Mouse (Mus musculus) CH12.LX (cell line): ENCODE results near the gene Rpap1.

Experiments
- CTCF ChIP-seq, 2 experiments: IDR thresholded peaks in 1 of 2; conservative IDR thresholded peaks in 1 of 2; 2 replicates each; pipeline ENCODE4 v1.5.1; 2011 to 2012; ENCODE audit warnings: low read depth in 2 of 2, low read length in 2 of 2, improper control_type of control experiment in 1 of 2, inconsistent platforms in 1 of 2, mild to moderate bottlenecking in 1 of 2, moderate library complexity in 1 of 2
- NELFE ChIP-seq: IDR thresholded peaks from 2 replicates; pipeline ENCODE4 v1.6.1; 2011; ENCODE audit warnings: low read depth, low read length, improper control_type of control experiment
- POLR2A ChIP-seq: IDR thresholded peaks from 2 replicates; pipeline ENCODE4 v1.6.1; 2011; ENCODE audit warnings: low read depth, mild to moderate bottlenecking, improper control_type of control experiment, low read length
- ZC3H11A ChIP-seq: IDR thresholded peaks from 2 replicates; pipeline ENCODE4 v1.6.1; 2012; ENCODE audit warnings: low read depth, mild to moderate bottlenecking, inconsistent platforms, low read length, improper control_type of control experiment

- TF ChIP-seq NELFE (no peak; the same call in 1 of the 2 replicates), CTCF (conservative IDR thresholded peaks at IDR 0.05 in 1 of 2, IDR thresholded peaks at IDR 0.05 in 1 of 2; ENCODE audit: low read depth in 2 of 2, low read length in 2 of 2) (no peak), POLR2A (no peak), ZC3H11A (no peak)
These were observed 12.7 kb upstream of the Rpap1 start for GRCm38 (mm10) chr2:119799961-119800550.
